Mouse (Mus musculus): ENCODE measurements around the gene 1110017D15Rik. TPM values are rescaled to one million over a fixed set of nuclear protein-coding genes. Genes with fewer than 3 reads are reported as not detected.

Gene 1110017D15Rik
- 0.41 and 0.94 TPM in 2 replicates for total RNA-seq (2021)
- long read RNA-seq, experiment 1 = 0 reads
- long read RNA-seq, experiment 2 = 0 reads

- no peak for DNase-seq
Measured at GRCm38 (mm10) chr4:41517233-41517632, at the start of gene 1110017D15Rik. Gene 1110017D15Rik (minus strand): TSS chr4:41517333.

DNA sequence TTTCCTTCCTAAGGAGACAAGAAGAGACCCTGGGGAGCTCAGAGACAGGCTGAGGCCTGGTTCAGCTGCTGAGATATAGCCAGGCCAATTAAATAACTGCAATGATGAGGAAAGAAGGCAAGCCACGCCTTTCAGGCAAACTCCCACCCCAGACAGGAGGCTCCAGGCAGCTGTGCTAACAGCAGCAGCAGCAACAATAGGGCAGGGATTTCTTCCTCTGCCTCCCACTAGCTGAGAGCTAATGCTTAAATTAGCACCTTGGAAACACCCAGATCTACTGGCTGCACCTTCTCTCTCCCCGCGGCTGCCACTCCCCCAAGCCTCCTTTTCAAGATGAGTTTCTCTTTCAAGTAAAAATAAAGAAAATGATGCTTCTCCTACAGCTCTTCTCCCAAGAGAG lies 49.0 kb upstream of the 1110017D15Rik start:
- DNase-seq = no peak

GRCm38 (mm10) chr4:41563297-41563696 lies 46.2 kb upstream of the 1110017D15Rik start:
- no peak for DNase-seq

DNA sequence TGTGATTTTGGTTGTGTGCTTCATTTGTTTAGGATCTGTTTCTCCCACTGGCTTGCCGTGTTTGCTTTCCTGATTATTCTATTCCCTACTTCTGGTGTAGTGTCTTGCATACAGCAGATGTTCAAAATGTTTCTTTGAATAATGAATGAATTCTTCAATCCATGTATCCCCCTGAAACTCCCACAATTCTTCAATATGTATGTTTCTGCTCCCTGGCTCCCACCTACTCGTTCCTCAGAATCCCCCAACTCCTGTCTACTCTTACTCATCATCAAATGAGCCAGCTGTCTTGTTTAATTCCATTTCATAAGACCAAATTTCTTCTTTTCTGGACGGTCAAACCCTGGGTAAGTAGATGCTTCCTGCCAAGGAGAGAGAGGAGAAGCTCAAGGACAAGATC lies 40.0 kb upstream of the 1110017D15Rik start:
- no peak for DNase-seq

DNA sequence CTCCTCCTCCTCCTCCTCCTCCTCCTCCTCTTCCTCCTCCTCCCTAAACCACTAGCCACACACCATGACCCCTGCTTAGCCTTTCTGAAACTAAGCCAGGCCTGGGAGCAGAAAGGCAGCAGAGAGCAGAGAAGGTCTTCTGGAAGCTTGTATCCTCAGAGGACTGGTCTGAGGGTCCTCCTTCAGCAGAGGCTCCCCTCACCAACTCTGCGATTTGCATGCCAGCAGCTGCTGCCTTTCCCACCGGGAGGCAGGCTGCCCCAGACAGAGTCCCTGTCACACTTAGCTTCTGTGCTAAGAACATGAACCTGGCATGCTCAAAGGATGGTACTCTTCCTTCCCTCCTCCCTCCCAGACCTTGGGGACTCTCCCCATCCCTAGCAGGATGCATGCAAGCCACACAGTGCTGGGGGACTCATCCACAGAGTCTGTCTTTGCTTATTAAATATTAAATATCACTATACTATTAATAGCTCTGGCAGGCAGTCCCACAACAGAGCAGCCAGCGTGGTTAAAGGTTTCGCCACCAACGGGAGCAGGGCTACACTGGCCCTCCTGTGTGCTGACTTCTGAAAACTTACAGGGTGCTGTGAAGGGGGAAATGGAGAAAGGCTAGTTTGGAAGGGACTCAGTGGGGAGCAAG lies 39.3 kb upstream of the 1110017D15Rik start:
- DNase-seq = no peak

DNA sequence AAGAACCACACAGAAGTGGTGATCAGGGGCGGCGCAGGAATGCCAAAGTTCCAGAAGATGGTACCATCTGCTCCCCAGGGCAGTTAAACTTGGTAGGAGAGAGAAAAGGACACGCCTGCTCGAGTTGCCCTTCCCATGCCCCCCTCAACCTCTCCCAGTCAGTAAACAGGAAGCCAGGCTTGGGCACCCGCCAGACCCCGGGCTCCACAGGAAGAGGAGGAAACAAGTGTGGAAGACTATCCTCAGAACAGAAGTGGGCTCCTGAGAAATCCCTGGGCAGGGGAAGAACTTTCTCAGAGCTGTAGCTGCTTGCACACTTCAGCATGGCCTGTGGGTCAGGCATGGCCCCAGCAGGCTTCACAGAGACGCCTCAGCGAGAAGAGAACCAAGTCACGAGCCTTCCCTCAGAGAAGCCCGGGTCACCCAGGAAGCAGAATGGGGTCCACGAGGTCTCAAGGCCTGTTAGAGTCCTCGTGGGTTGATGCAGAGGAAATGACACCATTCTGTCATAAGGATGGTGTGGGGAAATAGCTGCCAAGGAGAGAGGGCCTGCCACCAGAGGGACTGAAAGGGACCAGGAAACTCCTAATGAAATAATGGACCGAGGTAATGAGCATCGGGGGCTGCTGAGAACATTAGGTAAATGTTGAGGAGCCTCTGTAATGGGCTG lies 38.0 kb upstream of the 1110017D15Rik start:
- peak; percentile 79 for DNase-seq

DNA sequence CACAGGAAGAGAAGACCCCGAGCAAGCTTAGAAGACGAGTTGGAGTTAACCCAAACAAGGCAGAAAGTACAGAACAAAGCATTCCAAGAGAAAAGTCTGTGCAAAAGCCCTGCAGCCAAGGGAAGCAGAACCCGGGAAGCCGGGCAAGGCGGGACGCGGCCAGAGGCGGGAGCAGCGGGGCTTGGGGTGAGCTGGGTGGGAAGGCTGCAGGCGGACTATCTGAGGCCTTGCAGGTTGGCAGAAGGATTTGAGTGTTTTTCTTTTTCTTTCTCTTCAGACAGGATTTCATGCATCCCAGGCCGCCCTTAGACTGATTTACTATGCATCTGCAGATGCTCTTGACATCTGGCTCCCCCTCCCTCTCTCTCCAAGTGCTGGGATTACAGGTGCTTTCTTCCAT lies 36.0 kb upstream of the 1110017D15Rik start:
- DNase-seq = no peak

GRCm38 (mm10) chr4:41552529-41552928 lies 35.4 kb upstream of the 1110017D15Rik start:
- DNase-seq = peak; percentile 84

GRCm38 (mm10) chr4:41547086-41547485 lies 30.0 kb upstream of the 1110017D15Rik start:
- no peak for DNase-seq

DNA sequence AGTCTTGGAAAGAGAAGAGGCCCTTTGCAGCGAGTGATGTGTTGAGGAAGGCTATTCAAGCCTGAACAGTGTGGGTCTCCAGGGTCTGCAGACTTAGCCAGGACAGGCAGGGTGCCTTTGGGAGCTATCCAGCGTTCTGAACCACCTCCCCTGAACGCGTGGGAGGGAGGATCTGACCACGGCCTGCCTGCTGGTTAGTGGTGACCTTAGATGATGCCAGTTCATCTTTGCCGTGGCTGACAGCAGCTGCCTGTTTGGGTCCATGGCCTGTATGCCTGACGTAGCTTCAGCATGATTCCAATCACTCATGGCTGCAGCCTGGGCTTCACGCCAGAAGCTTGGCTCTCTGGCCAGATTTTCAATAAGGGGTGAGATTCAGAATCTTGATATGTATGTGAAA lies 28.9 kb upstream of the 1110017D15Rik start:
- DNase-seq = peak; percentile 85

DNA sequence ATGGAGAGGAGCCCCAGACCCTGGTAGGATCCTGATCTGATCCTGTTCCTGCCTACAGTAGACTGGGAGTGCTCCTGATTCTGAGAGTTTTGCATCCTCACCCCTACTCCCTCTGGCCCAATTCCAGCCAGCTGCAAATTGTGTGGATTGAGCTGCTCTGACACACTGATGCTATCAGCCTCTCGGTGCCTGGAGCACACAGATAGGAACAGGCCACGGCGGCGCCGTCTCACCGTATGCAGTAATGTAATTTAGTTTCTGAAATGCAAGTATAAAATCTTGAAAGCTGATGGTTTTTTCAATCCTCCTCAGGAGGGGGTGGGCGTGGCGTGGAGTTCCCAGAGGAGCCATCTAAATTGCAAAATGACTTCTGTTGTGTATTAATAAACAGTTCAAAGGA lies 25.0 kb upstream of the 1110017D15Rik start:
- no peak for DNase-seq

GRCm38 (mm10) chr4:41534866-41535265 lies 17.7 kb upstream of the 1110017D15Rik start:
- DNase-seq = no peak

DNA sequence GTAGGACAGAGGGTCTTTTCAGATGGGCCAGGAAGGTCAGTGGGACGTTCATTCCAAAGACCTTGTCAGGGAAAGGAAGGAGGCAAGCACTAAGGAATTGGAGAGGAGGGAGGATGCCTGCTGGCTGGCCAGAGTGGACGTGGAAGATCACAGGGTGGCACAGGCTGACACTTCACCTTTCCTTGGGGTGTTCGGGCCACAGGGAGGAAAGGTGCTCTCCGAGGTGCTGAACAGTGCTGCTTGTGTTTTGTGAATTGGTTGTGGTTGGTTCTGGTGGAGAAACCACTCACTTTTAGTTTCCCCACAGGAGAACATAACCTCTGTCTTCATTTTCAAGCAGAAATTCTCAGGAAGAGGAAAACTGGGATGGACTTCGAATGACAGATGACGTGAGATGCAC lies 15.3 kb upstream of the 1110017D15Rik start:
- peak; percentile 55 for DNase-seq

- DNase-seq = peak; percentile 71
Measured at GRCm38 (mm10) chr4:41527996-41528395, 10.9 kb upstream of the 1110017D15Rik start.

- no peak for DNase-seq
Measured at GRCm38 (mm10) chr4:41527076-41527475, 9.9 kb upstream of the 1110017D15Rik start.

- DNase-seq = no peak
Measured at GRCm38 (mm10) chr4:41526553-41526952, 9.4 kb upstream of the 1110017D15Rik start.

GRCm38 (mm10) chr4:41524829-41525228 lies 7.7 kb upstream of the 1110017D15Rik start:
- DNase-seq = no peak

GRCm38 (mm10) chr4:41523839-41524238 lies 6.7 kb upstream of the 1110017D15Rik start:
- no peak for DNase-seq

- DNase-seq = peak; percentile 51
Measured at GRCm38 (mm10) chr4:41522788-41523187, 5.7 kb upstream of the 1110017D15Rik start.

DNA sequence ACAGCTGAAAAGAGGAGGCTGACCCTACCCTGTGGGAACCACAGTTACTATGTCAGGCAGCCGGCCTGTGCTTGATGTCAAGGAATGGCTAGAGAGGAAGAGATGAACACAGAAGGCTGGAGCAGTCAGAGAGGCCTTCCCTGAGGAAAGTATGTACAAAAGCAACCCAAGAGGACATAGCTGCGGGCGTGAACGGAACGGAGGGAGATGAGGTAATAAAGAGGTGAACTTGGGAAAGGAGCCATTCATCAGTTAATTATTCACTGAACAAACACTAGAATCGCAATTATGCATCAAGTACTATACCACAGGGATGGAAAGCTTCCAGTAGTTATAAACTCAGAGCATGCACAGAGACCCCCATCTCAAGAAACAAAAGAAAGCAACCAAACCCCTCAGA lies 5.0 kb upstream of the 1110017D15Rik start:
- no peak for DNase-seq

DNA sequence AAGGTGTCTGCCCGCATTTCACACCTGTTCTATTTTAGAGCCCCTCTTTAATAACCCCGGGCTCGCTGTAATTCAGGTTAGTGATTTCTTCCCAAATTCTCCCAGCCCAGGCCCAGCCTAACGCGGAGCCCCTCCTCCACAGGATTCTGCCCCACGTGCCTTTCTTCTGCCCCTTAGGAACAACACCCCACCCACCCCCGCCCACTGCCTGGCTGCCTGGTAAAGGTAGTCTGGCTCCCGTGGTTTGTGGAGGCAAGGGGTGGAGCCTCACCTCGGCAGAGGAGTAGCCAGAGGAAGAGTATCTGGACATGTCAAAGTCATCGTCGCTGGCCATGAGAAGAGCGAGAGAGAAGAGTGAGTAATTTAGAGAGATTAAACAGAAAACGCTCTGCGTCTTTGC lies 3.5 kb upstream of the 1110017D15Rik start:
- no peak for DNase-seq

GRCm38 (mm10) chr4:41519195-41519594 lies 2.1 kb upstream of the 1110017D15Rik start:
- no peak for DNase-seq

GRCm38 (mm10) chr4:41518349-41518748 lies 1.2 kb upstream of the 1110017D15Rik start:
- no peak for DNase-seq

GRCm38 (mm10) chr4:41513714-41514113 lies 3.4 kb downstream of the 1110017D15Rik start:
- DNase-seq = no peak

Data from adrenal gland, postnatal 14 days (tissue).